Mouse (Mus musculus) kidney, adult 8-10 months (tissue): ENCODE measurements at regions not wholly inside any gene's neighbourhood (a gene's known extent, or its start where the extent isn't known, plus 50 kb on each side); places are given as distances from the start of the nearest gene placed in this dataset.

Source experiments
- DNase-seq, 2 experiments: peaks; one replicate each; pipeline ENCODE4 v3.0.0; 2022

GRCm38 (mm10) chr6:100923070-100923469 lies 89.6 kb downstream of the Ppp4r2 start:
- no peak for DNase-seq

DNA sequence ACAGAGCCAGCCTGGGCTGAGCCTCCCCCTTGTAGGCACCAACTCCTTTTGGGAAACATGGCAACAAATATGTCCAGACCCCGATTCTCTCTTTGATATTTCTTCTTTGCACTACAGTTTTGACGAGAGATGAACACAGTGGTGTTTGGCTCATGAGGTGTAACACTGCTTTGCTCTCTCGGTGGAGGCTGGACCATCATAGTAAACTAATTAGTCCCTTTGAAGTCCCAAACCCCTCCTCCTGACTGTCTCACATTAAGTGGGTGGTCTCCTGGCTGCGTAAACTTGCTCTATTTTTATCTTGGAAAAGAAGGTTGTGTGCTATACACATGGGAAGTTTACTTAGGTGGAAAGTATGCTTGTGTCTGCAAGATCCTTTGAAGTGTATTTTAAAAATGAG lies 90.3 kb downstream of the Ppp4r2 start:
- no peak for DNase-seq

GRCm38 (mm10) chr6:100928791-100929758 lies 95.7 kb downstream of the Ppp4r2 start:
- DNase-seq, result no peak

DNA sequence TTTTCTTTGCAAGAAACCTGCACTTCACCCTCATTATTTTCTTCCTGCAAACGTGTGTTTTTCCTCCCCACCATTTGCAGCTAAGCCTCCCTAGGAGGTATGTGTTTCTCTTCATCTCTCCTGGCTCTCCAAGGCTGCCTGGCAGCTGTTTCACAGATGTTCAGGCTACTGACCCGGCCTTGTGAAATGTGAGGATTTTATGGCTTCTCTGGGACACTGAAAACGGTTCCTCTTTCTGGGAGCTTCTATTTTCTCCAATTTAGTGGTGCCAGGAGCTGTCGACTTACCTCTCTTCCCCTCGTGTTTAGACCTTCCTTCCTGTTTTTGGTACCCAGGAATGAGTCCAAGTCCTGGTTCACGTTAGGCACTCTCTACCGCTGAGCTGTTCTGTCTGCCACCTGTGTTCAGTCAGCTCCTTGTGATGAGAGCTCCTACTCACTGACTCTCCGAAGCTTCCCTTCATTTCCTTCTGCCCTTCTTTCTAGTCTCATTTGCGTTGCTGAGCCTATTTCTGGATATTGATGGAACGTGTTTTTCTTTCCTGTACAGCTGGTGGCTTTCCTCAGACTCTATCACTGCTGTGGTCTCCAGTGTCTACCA lies 96.4 kb downstream of the Ppp4r2 start:
- DNase-seq, result no peak

DNA sequence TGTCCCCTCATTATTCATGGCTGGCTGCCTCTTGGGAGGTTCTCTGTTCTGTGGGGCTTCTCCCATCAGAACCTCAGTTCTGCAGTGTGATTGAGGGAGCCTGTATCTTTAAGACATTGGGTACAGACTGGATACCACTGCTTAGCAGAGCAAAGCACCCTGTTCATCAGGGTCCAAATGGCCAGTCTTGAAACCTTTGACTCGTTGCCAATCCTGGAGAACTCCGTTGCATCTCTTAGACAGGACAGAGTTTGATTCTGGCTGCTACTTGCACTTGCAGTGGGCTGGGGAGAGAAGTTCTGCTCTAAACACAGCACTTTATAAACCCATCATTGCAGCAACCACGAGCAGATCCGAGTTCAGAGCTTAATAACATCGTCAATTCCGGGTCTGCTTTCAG lies 97.3 kb downstream of the Ppp4r2 start:
- DNase-seq, result peak; percentile 21 to 26

DNA sequence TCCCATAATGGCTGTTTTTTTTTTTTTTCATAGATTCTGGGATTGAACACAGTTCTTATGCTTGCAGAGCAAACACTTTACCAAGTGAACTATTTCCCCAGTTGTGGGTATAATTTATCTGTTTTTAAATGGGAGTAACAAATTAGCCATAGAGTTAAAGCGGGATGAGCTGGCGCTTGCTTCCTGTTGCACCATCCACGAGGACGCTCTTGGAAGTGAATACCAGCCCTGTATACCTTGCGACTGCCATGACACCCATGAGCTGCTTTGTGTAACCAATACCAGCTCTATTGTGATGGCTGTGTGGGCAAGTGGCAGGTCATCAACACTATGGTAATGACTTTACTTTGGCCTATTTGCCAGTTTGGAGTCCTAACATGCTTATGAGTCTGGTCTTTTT lies 101.0 kb downstream of the Ppp4r2 start:
- DNase-seq, result no peak

GRCm38 (mm10) chr6:100937802-100938201 lies 104.4 kb downstream of the Ppp4r2 start:
- DNase-seq, result no peak

DNA sequence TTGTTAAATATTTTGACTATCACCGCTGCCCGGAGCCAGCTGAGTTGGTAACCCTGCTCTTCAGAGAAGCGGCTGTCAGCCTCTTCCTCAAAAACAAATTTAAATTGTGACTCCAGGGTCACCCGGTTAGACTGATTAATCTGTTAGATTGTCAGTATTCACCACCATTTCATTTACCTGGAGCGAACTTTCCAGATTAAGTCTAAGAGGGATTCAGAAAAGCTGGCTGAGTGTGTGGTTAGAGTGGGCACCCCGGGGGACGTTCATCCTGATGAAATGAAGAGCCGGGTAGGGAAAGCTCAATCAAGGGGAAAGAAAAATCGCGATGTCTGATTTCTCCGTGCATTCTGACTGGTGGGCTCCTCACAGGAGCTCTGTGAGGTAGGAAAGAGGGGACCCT lies 105.0 kb downstream of the Ppp4r2 start:
- DNase-seq, result no peak

GRCm38 (mm10) chr6:100939042-100939441 lies 105.6 kb downstream of the Ppp4r2 start:
- peak; percentile 67 to 69 for DNase-seq

- DNase-seq, result no peak
Observed at GRCm38 (mm10) chr6:100939766-100940165, 106.3 kb downstream of the Ppp4r2 start.

DNA sequence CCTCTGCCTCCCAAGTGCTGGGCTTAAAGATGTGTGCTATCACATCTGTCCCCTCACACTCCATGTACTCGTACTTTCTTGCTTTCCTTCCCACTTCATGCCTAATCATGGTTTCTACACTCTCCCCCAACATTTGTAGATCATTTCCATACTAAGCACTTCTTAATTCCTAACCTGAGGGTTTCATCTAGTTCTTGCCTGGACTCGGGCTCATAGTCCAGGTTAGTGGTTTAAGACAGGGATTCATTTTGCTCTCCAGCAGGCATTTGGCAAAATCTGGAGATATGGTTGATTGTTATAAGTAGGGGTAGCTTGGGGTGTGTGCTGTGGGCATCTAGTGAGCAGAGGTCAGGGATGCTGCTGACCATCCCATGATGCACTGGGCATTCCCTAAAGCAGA lies 108.3 kb downstream of the Ppp4r2 start:
- peak; percentile 29 to 43 for DNase-seq

DNA sequence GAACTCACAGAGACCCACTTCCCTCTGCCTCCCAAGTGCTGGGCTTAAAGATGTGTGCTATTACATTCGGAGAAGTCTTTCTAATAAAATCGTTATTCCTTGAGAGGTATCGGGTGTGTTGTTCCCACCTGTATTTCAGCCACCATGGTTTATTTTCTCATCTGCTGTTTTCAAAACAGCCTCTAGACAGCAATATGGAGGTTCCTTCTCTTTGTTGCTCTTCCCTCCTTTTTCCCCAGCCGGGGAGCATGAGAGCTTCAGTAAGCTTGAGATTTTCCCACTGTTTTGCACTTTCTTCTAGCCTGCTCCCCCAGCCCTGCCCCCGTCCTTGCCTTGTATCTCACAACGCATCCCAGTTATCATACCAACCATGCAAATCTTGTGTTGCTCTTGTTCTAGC lies 109.5 kb downstream of the Ppp4r2 start:
- no peak for DNase-seq

DNA sequence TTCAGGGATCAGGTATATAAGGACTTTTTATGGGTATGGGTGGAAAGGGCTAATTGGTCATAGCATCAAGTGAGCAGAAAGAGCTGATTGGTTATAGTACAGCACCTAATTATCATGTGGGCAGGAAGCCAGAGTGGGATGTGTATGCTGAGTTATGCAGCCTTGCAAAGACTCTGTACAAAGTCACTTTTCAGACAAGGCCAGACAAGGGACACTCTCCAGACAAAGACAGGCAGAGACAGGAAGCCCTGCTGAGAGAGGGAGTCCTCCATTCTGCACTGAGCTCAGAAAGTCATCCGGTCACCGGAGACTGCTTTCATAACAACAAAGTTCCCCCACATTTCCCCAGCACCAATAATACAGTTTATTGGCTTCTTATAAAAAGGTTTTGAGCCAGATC lies 112.4 kb downstream of the Ppp4r2 start:
- DNase-seq, result no peak

GRCm38 (mm10) chr6:100948340-100948739 lies 114.9 kb downstream of the Ppp4r2 start:
- DNase-seq, result no peak

DNA sequence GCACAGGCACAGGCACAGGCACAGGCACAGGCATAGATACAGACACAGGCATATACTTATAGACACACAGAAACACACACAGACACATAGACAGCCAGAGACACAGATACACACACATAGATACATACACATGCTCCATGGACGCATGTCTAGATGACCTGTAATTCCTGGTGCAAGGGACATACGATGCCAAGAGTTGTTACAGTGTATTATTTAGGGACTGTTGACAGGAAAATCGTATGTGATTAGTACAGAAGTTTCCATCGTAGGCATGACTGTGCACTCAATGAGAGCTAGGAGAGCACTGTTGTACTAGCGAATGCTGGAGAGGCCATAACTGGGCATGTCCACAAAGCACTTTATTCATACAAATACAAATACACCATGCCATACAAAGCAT lies 118.2 kb downstream of the Ppp4r2 start:
- no peak for DNase-seq

DNA sequence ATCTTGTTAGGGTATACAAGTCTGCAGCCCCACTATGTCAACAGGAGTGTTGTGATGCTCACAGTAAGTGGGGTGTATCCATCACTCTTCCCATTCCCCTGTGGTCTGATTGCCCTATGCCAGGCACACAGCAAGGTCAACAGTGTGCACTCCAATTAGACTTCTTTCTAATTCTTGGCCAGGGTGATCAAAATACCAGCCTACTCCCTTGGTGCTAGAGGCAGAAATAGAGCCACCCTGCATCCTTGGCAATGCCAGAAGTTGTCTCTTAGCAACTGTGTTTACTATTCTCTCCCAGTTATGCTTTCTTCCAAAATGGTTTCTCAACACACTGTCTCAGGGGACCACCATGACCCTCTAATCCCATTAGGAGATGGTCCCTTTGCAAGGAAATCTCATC lies 119.0 kb downstream of the Ppp4r2 start:
- DNase-seq, result no peak

DNA sequence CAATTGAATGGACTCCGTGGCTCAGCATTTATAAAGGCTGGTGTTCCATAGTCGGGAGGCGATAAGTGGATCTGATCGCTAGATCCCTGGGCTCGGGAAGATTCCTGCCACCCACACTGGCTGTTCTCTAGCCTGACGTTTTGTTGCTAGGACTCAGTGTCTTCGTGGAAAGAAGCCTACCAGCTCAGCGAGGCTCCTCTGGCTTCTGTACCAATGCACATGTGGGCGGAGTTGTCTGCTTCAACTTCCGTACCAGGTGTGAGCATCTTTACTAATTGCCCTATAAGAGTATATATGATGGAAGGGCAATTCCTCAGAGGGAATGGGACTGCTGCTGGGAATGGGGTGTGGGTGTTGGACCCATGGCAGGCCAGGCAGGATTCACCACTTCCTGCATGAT lies 121.1 kb downstream of the Ppp4r2 start:
- DNase-seq, result no peak

DNA sequence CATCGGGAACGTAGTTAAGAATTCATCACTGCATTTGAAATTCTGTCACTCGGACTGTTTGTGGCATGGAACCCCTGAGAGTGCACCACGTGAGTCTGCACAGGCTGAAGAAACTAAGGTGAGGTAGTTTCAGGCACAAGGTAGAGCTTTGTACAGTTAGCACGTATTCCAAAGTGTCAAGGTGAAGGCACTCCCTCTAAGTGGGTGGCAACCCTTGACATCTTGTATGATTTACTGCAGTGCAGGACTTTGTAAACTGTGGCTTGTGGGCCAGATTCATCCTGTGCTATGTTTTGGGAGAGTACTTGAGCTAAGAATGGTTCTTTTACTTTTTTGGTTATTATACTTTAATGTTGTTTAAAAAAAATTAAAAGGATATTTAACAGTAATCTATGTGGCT lies 133.1 kb downstream of the Ppp4r2 start:
- peak in 1 of 2 experiments; percentile 9 for DNase-seq

DNA sequence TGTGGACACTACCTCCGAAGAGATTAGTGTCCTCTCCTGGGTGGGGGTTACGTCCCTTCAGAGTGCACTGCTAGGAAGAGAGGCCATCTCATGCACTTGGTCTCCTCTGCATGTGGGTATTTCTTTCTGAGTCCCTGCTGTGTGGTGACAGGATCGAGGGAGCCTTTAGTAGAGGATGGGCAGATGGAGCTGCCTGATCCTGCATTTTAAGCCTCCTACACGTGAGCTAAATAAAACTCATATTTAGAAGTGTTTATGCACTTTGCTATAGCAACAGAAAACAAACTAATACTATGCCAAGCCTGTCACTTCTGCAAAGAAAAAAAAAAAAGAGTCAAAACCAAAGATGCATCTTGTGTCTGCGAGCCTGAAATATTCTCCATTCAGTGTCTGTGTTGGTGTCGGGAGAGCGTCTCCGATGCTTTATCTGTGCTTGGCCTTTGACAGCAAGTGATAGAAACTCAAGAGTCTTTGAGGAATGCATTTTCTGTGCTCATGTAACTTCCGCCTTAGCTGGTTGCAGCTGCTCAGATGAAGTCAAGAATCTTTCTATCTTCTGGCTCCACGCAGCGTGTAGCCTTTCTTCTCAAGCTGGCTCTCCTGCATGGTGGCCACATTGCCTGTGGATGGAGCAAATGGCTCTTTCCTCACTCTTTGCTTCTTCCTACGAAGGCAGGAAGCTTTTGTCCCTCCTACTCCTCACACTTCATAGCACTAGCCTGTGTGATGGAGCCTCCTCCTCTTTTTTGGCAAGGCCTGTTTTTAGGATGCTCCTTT lies 134.8 kb downstream of the Ppp4r2 start:
- DNase-seq, result no peak

DNA sequence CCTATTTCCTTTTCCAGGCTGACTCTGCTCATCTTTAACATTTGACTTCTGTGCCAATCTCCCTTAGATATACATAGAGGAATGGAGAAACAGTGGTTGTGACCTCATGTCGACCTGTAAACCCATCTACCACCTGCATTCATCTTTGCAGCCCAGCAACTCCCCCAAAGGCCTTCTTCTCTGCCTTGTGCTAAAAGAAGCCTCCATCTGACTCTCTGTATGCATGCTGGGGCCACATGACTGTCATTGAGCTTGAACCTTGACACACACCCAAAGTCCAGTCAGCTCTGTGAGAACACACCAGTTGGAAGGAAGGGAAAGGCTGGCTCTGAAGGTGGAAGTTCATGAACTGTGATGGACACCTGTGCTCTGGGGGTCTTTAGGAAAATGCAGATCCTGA lies 135.5 kb downstream of the Ppp4r2 start:
- DNase-seq, result peak in 1 of 2 experiments; percentile 20

DNA sequence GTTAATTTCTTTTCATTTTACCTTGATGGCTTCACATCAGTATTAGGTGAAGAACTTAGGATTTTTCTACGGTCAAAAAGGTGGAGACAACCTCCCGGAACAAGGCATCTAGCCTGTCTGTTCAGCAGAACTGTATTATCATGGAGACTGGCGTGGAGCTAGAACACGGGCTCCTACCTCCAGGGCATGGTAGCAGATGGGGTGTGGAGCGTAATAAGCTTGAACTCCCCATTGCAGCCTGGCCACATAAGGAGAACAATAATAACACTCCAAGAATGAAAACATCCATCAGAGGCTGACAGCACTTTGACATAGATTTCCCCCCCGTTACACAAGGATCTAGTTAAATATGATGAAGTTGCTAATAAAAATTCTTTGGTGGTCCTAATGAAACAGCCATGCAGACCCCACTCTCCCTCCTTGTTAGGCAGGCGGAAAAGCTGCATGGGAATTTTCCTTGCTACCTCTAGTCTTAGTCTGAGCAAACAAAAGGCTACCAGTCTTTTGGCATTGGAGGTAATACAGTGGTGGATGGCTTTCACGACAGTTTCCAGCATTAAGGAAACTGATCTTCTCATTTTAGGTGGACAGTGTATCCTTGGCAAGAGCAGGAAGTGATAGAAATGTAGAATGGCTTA lies 137.5 kb downstream of the Ppp4r2 start:
- no peak for DNase-seq

- no peak for DNase-seq
Observed at GRCm38 (mm10) chr6:100971462-100971955, 138.1 kb downstream of the Ppp4r2 start.
